Mouse (Mus musculus) kidney, embryonic 15.5 days (tissue): ENCODE measurements around the gene Spred1. TPM values are rescaled to one million over a fixed set of nuclear protein-coding genes. Genes with fewer than 3 reads are reported as not detected.
"Not testable (repeated sequence)": the region's sequence is repeated elsewhere in the genome, so short reads cannot be mapped to it uniquely, and the experiment has no call there.

Experiments
- ATAC-seq: fragments of 200-750 bp; cut with Nextera tagmentation; replicated peaks from 2 replicates; pipeline ENCODE4 v1.8.0; 2017; ENCODE audit warnings: moderate TSS enrichment; ENCODE audit not compliant: low FRiP score
- H3K27ac ChIP-seq: fragments of 300-500 bp; sonication (generic); 2 replicates; pipeline ENCODE4 v1.5.1; 2015; ENCODE audit warnings: mild to moderate bottlenecking, inconsistent platforms
- H3K27me3 ChIP-seq: fragments of 300-500 bp; sonication (generic); 2 replicates; pipeline ENCODE4 v1.6.1; 2015; ENCODE audit warnings: inconsistent platforms
- H3K36me3 ChIP-seq: fragments of 300-500 bp; sonication (generic); 2 replicates; pipeline ENCODE4 v1.6.1; 2015; ENCODE audit warnings: inconsistent platforms
- H3K4me1 ChIP-seq: fragments of 300-500 bp; sonication (generic); 2 replicates; pipeline ENCODE4 v1.6.1; 2015; ENCODE audit warnings: inconsistent platforms
- H3K4me2 ChIP-seq: fragments of 300-500 bp; sonication (generic); 2 replicates; pipeline ENCODE4 v1.6.1; 2015; ENCODE audit warnings: moderate library complexity, mild to moderate bottlenecking, inconsistent platforms
- H3K4me3 ChIP-seq: fragments of 300-500 bp; sonication (generic); replicated peaks from 2 replicates; pipeline ENCODE4 v1.5.1; 2015; ENCODE audit warnings: mild to moderate bottlenecking, inconsistent platforms
- H3K9ac ChIP-seq: fragments of 300-500 bp; sonication (generic); 2 replicates; pipeline ENCODE4 v1.6.1; 2015; ENCODE audit warnings: mild to moderate bottlenecking, inconsistent platforms
- H3K9me3 ChIP-seq: fragments of 300-500 bp; sonication (generic); replicated peaks from 2 replicates; pipeline ENCODE4 v1.6.1; 2016; ENCODE audit warnings: inconsistent platforms
- WGBS: fragments of 180-500 bp; shearing (Covaris S2); methylation state at CpG from one replicate; pipeline ENCODE4 v1.1.7; 2015; ENCODE audit warnings: mixed read lengths; 5-methylcytosine and 5-hydroxymethylcytosine counted together
- polyA plus RNA-seq: library from polyadenylated mRNA; unstranded; fragments of >200 nt; fragmentation: Nextera tagmentation; extraction: Ambion mirVana; gene quantifications from 2 replicates; pipeline ENCODE4 v1.2.1, GENCODE M21; 2015

Gene Spred1
- polyA plus RNA-seq, 1 experiment from 2014 or later, result 12.1 TPM

GRCm38 (mm10) chr2:117121984-117122605 is 921 bp downstream of the Spred1 start:
- WGBS, result under 1% methylated on average over 19 of the region's 19 CpGs
- peak overlapping the region; percentile 97 for H3K9ac ChIP-seq
- no peaks in the 10 kb centered on the region for H3K9me3 ChIP-seq
- H3K4me3 ChIP-seq, result peak overlapping the region; percentile 95
- H3K4me2 ChIP-seq, result peak overlapping the region; percentile 70
- no peak for ATAC-seq
- peak overlapping the region; percentile 99 for H3K27ac ChIP-seq
- H3K4me1 ChIP-seq, result peaks cover 22% of the 10 kb centered on the region
- no peaks in the 10 kb centered on the region for H3K36me3 ChIP-seq
- no peaks in the 10 kb centered on the region for H3K27me3 ChIP-seq

- H3K9me3 ChIP-seq, result no peaks in the 10 kb centered on the region
- H3K4me3 ChIP-seq, result peak overlapping the region; percentile 95
- 2% methylated on average over 17 of the region's 17 CpGs for WGBS
- peak overlapping the region; percentile 70 for H3K4me2 ChIP-seq
- no peak for ATAC-seq
- no peaks in the 10 kb centered on the region for H3K27me3 ChIP-seq
- peaks cover 22% of the 10 kb centered on the region for H3K4me1 ChIP-seq
- no peaks in the 10 kb centered on the region for H3K36me3 ChIP-seq
- peak overlapping the region; percentile 97 for H3K9ac ChIP-seq
- peak overlapping the region; percentile 99; the same call in 1 of the 2 replicates for H3K27ac ChIP-seq
Measured at GRCm38 (mm10) chr2:117122701-117123337, 1.6 kb downstream of the Spred1 start.

- Histone ChIP-seq H3K36me3 (no peaks in the 10 kb centered on the region), H3K4me2 (peak overlapping the region; percentile 70), H3K9ac (no peak overlapping the region), H3K27me3 (no peaks in the 10 kb centered on the region), H3K9me3 (no peaks in the 10 kb centered on the region), H3K4me3 (peak overlapping the region; percentile 32), H3K4me1 (peaks cover 29% of the 10 kb centered on the region), H3K27ac (no peak overlapping the region)
- 30% methylated on average over 3 of the region's 3 CpGs for WGBS
- no peak for ATAC-seq
Measured at GRCm38 (mm10) chr2:117123701-117124100, 2.5 kb downstream of the Spred1 start.

GRCm38 (mm10) chr2:117124839-117125238 is 3.7 kb downstream of the Spred1 start:
- no peaks in the 10 kb centered on the region for H3K36me3 ChIP-seq
- no peak overlapping the region for H3K4me2 ChIP-seq
- H3K27ac ChIP-seq, result no peak overlapping the region
- H3K9ac ChIP-seq, result no peak overlapping the region
- no peak overlapping the region for H3K4me3 ChIP-seq
- ATAC-seq, result no peak
- H3K9me3 ChIP-seq, result no peaks in the 10 kb centered on the region
- peaks cover 23% of the 10 kb centered on the region for H3K4me1 ChIP-seq
- 64% methylated on average over 2 of the region's 2 CpGs for WGBS
- no peaks in the 10 kb centered on the region for H3K27me3 ChIP-seq

- H3K27ac ChIP-seq, result no peak overlapping the region
- peaks cover 22% of the 10 kb centered on the region for H3K4me1 ChIP-seq
- ATAC-seq, result no peak; the same call in 1 of the 2 replicates
Measured at GRCm38 (mm10) chr2:117129156-117129555, 8.0 kb downstream of the Spred1 start.

GRCm38 (mm10) chr2:117131041-117131440 is 9.9 kb downstream of the Spred1 start:
- WGBS, result 92% methylated on average over 7 of the region's 7 CpGs
- not testable (repeated sequence) for H3K9me3 ChIP-seq, H3K27ac ChIP-seq, H3K9ac ChIP-seq, H3K4me2 ChIP-seq, H3K27me3 ChIP-seq, H3K36me3 ChIP-seq, H3K4me3 ChIP-seq, ATAC-seq
- peaks cover 19% of the 10 kb centered on the region for H3K4me1 ChIP-seq

More at GRCm38 (mm10) chr2:117129156-117129555, 8.0 kb downstream of the Spred1 start:
- Histone ChIP-seq H3K4me3 (no peak overlapping the region), H3K27me3 (no peaks in the 10 kb centered on the region), H3K9ac (no peak overlapping the region), H3K4me2 (no peak overlapping the region), H3K9me3 (no peaks in the 10 kb centered on the region), H3K36me3 (0 out of 2 replicates have a peak, but pooled peaks cover 3% of the 10 kb centered on the region)
- 61% methylated on average over 2 of the region's 2 CpGs for WGBS

- no peak overlapping the region for H3K4me3 ChIP-seq
- 48% methylated on average over 1 of the region's 1 CpGs for WGBS
- no peak overlapping the region for H3K27ac ChIP-seq
- no peaks in the 10 kb centered on the region for H3K9me3 ChIP-seq
- no peaks in the 10 kb centered on the region for H3K27me3 ChIP-seq
- H3K4me1 ChIP-seq, result peaks cover 18% of the 10 kb centered on the region
- H3K9ac ChIP-seq, result no peak overlapping the region
- ATAC-seq, result no peak
- H3K36me3 ChIP-seq, result 0 out of 2 replicates have a peak, but pooled peaks cover 3% of the 10 kb centered on the region
- no peak overlapping the region for H3K4me2 ChIP-seq
Measured at GRCm38 (mm10) chr2:117131910-117132309, 10.7 kb downstream of the Spred1 start.

GRCm38 (mm10) chr2:117133541-117133940 is 12.4 kb downstream of the Spred1 start:
- 82% methylated on average over 2 of the region's 2 CpGs for WGBS
- no peak overlapping the region for H3K4me3 ChIP-seq

GRCm38 (mm10) chr2:117137751-117138150 is 16.6 kb downstream of the Spred1 start:
- Histone ChIP-seq H3K4me3 (no peak overlapping the region), H3K4me2 (no peak overlapping the region), H3K27me3 (no peaks in the 10 kb centered on the region), H3K36me3 (no peaks in the 10 kb centered on the region), H3K9ac (no peak overlapping the region), H3K4me1 (peaks cover 6% of the 10 kb centered on the region; the same call in 1 of the 2 replicates), H3K27ac (no peak overlapping the region), H3K9me3 (no peaks in the 10 kb centered on the region)
- WGBS, result 77% methylated on average over 1 of the region's 1 CpGs
- no peak for ATAC-seq

More at GRCm38 (mm10) chr2:117133541-117133940, 12.4 kb downstream of the Spred1 start:
- no peak for ATAC-seq
- H3K4me1 ChIP-seq, result peaks cover 11% of the 10 kb centered on the region
- 0 out of 2 replicates have a peak, but pooled peaks cover 3% of the 10 kb centered on the region for H3K36me3 ChIP-seq
- H3K27me3 ChIP-seq, result no peaks in the 10 kb centered on the region
- no peaks in the 10 kb centered on the region for H3K9me3 ChIP-seq
- H3K9ac ChIP-seq, result no peak overlapping the region
- no peak overlapping the region for H3K27ac ChIP-seq
- no peak overlapping the region for H3K4me2 ChIP-seq

- H3K4me1 ChIP-seq, result peaks cover 6% of the 10 kb centered on the region; the same call in 1 of the 2 replicates
- 83% methylated on average over 5 of the region's 5 CpGs for whole genome bisulfite sequencing
- H3K36me3 ChIP-seq, result no peaks in the 10 kb centered on the region
- no peak overlapping the region for H3K27ac ChIP-seq
- H3K9me3 ChIP-seq, result no peaks in the 10 kb centered on the region
- H3K4me2 ChIP-seq, result no peak overlapping the region
- no peaks in the 10 kb centered on the region for H3K27me3 ChIP-seq
- ATAC-seq, result no peak
- H3K4me3 ChIP-seq, result no peak overlapping the region
- no peak overlapping the region for H3K9ac ChIP-seq
Measured at GRCm38 (mm10) chr2:117138932-117139331, 17.8 kb downstream of the Spred1 start.

- no peak overlapping the region for H3K4me2 ChIP-seq
- WGBS, result 94% methylated on average over 1 of the region's 1 CpGs
- H3K27me3 ChIP-seq, result no peaks in the 10 kb centered on the region
- ATAC-seq, result no peak
- H3K9ac ChIP-seq, result no peak overlapping the region
- no peaks in the 10 kb centered on the region for H3K36me3 ChIP-seq
- peaks cover 5% of the 10 kb centered on the region; the same call in 1 of the 2 replicates for H3K4me1 ChIP-seq
- H3K9me3 ChIP-seq, result no peaks in the 10 kb centered on the region
- H3K4me3 ChIP-seq, result no peak overlapping the region
- H3K27ac ChIP-seq, result no peak overlapping the region
Measured at GRCm38 (mm10) chr2:117139977-117140376, 18.8 kb downstream of the Spred1 start.

- H3K36me3 ChIP-seq, result no peaks in the 10 kb centered on the region
- 87% methylated on average over 4 of the region's 4 CpGs for WGBS
Measured at GRCm38 (mm10) chr2:117143106-117143505, 21.9 kb downstream of the Spred1 start.

More at GRCm38 (mm10) chr2:117143106-117143505, 21.9 kb downstream of the Spred1 start:
- Histone ChIP-seq H3K9me3 (no peaks in the 10 kb centered on the region), H3K9ac (no peak overlapping the region), H3K4me2 (no peak overlapping the region), H3K27ac (no peak overlapping the region), H3K27me3 (no peaks in the 10 kb centered on the region), H3K4me1 (peaks cover 12% of the 10 kb centered on the region; the same call in 1 of the 2 replicates), H3K4me3 (no peak overlapping the region)
- ATAC-seq, result no peak
